Mouse (Mus musculus) midbrain, embryonic 16.5 days (tissue): ENCODE results near the gene 4930562C15Rik. TPM values are rescaled to one million over a fixed set of nuclear protein-coding genes. Genes with fewer than 3 reads are reported as not detected.
A peak's percentile ranks its signal among the peaks of the same experiment; 100 is the strongest.

Source experiments
- ATAC-seq: fragments of 200-750 bp; cut with Nextera tagmentation; 2 replicates; pipeline ENCODE4 v1.8.0; 2017; ENCODE audit warnings: moderate TSS enrichment
- H3K27ac ChIP-seq: fragments of 300-500 bp; sonication (generic); 2 replicates; pipeline ENCODE4 v1.5.1; 2014; ENCODE audit warnings: mild to moderate bottlenecking, low read length, mixed read lengths
- H3K27me3 ChIP-seq: fragments of 300-500 bp; sonication (generic); 2 replicates; pipeline ENCODE4 v1.6.1; 2014; ENCODE audit warnings: low read depth, low read length, mixed read lengths; ENCODE audit not compliant: control insufficient read depth, insufficient read depth
- H3K36me3 ChIP-seq: fragments of 300-500 bp; sonication (generic); 2 replicates; pipeline ENCODE4 v1.6.1; 2014; ENCODE audit warnings: mild to moderate bottlenecking, low read length, moderate library complexity, mixed read lengths; ENCODE audit not compliant: control insufficient read depth, insufficient read depth
- H3K4me1 ChIP-seq: fragments of 300-500 bp; sonication (generic); 2 replicates; pipeline ENCODE4 v1.6.1; 2014; ENCODE audit warnings: mild to moderate bottlenecking, low read length, mixed read lengths; ENCODE audit not compliant: control insufficient read depth, insufficient read depth
- H3K4me2 ChIP-seq: fragments of 300-500 bp; sonication (generic); 2 replicates; pipeline ENCODE4 v1.6.1; 2014; ENCODE audit warnings: mild to moderate bottlenecking, low read length, mixed read lengths
- H3K4me3 ChIP-seq: fragments of 300-500 bp; sonication (generic); 2 replicates; pipeline ENCODE4 v1.5.1; 2014; ENCODE audit warnings: low read depth, mild to moderate bottlenecking, low read length, moderate library complexity, mixed read lengths
- H3K9ac ChIP-seq: fragments of 300-500 bp; sonication (generic); 2 replicates; pipeline ENCODE4 v1.6.1; 2014; ENCODE audit warnings: low read depth, low read length, mixed read lengths
- H3K9me3 ChIP-seq: fragments of 300-500 bp; sonication (generic); replicated peaks from 2 replicates; pipeline ENCODE4 v1.6.1; 2014; ENCODE audit warnings: mild to moderate bottlenecking, low read length, mixed read lengths; ENCODE audit not compliant: control insufficient read depth, poor library complexity, severe bottlenecking
- whole genome bisulfite sequencing: fragments of 180-500 bp; shearing (Covaris S2); extraction: QIAGEN DNeasy Blood & Tissue Kit; methylation state at CpG from one replicate; pipeline ENCODE4 v1.1.7; 2014; 5-methylcytosine and 5-hydroxymethylcytosine counted together
- polyA plus RNA-seq: library from polyadenylated mRNA; unstranded; fragments of >200 nt; fragmentation: Nextera tagmentation; extraction: Ambion mirVana; gene quantifications from 2 replicates; pipeline ENCODE4 v1.2.1, GENCODE M21; 2015

The 4930562C15Rik gene
- polyA plus RNA-seq, 1 experiment from 2014 or later: 0.26 TPM

DNA sequence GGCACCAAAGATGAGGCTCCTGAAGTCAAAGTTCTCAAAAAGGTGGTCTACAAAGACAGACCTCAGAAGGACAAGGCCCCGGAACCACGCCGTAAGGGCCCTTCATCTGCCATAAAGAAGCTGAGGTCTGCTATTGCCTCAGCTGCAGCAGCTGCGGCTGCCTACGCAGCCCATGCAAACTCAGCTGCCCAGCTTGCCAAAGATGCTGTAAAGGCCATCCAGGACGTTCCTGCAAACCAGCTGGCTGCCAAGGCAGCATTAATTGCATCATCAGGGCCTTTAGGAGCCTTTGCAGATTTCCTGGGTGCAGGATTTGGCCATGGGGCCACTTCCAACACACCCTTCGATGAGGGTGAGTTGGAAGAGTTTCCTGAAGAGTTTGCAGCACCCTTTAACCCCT is 15.1 kb downstream of the 4930562C15Rik start:
- Histone ChIP-seq H3K9me3 (no peaks in the 10 kb centered on the region), H3K4me3 (no peak overlapping the region), H3K27me3 (no peaks in the 10 kb centered on the region), H3K27ac (no peak overlapping the region), H3K4me1 (no peaks in the 10 kb centered on the region), H3K36me3 (no peaks in the 10 kb centered on the region), H3K9ac (no peak overlapping the region), H3K4me2 (no peak overlapping the region)
- WGBS: 79% methylated on average over 7 of the region's 7 CpGs
- ATAC-seq: no peak

DNA sequence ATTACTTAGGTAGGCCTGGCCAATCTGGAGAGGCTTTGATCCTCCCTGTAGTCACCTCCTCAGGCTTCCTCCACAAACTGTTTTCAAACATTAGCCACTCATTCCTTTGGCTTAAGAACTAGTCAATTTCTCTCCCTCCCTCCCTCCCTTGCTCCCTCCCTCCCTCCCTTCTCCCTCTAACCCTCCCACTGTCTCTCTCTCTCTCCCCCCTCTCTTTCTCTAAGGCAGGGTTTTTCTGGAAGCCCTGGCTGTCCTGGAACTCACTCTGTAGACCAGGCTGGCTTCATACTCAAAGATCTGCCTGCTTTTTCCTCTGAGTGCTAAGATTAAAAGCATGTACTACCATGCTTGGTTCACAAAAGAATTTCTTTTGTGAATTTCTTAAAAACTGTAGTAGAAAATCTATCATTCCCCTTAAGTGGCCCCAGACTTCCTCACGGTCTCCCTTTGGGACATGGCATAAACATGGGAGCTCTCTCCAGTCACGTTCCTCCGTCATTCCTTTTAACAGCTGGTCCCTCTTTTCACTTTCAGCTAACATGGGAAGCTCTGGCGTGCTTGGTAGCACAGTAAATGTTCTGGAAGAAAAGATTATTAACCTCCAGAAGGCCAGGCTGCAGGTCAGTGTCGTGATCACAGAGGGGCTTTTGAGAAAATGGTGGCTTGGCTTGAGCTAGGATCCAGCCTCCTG is 15.9 kb downstream of the 4930562C15Rik start:
- 69% methylated on average over 5 of the region's 5 CpGs for WGBS
- no peak overlapping the region for H3K4me2 ChIP-seq
- H3K27ac ChIP-seq: no peak overlapping the region
- H3K4me1 ChIP-seq: no peaks in the 10 kb centered on the region
- no peaks in the 10 kb centered on the region for H3K27me3 ChIP-seq
- no peak overlapping the region for H3K4me3 ChIP-seq
- no peak for ATAC-seq
- H3K9ac ChIP-seq: no peak overlapping the region
- H3K36me3 ChIP-seq: no peaks in the 10 kb centered on the region
- H3K9me3 ChIP-seq: no peaks in the 10 kb centered on the region

DNA sequence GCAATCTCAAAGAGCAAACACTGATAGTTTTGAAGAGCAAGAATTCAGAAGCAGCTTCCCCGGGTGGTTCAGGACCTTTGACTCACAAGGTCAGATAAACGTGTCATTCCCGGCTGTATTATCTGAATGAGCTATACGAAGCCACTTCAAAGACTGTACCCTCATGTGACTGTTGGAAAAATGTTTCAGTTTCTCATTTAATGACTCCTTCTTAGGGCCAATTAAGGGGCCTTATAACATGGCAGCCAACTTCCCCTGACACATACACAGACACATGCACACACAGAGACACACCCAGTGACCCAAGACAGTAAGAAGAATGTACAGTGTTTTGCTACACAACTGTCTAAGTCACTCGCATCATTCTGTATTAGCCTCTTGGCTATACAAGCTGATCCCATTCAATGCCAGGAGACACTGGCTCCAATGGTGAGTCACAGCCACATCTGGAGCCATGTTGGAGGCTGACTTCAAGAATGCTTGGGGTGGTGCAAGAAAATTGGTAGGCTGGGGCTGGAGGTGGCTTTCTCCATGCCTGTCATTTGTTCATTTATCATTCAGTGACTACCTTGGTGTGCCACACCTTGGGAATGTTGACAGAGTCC is 19.9 kb downstream of the 4930562C15Rik start:
- no peak for ATAC-seq
- H3K4me2 ChIP-seq: no peak overlapping the region
- H3K9me3 ChIP-seq: no peaks in the 10 kb centered on the region
- H3K27me3 ChIP-seq: no peaks in the 10 kb centered on the region
- no peaks in the 10 kb centered on the region for H3K36me3 ChIP-seq
- no peaks in the 10 kb centered on the region for H3K4me1 ChIP-seq
- WGBS: 77% methylated on average over 5 of the region's 5 CpGs
- H3K27ac ChIP-seq: no peak overlapping the region
- H3K4me3 ChIP-seq: no peak overlapping the region
- H3K9ac ChIP-seq: no peak overlapping the region

DNA sequence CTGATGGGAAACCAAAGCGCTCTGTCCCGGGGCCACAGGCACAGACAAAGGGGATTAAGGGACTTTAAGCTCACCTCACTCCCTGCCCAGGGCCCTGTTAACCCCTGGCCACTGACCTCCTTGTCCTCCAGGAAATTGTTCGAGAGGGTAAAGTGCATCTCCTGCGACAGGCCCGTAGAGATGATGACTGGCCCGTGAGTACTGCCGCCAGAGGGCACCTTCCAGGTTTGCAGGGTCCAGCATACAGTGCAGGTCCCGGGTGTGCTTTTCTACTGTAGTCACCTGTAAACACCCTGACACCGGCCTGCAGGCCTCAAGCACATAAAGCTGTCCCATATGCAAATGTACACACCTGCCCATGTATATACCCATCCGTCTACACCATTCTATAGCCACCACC is 26.2 kb downstream of the 4930562C15Rik start:
- WGBS: 42% methylated on average over 10 of the region's 10 CpGs
- H3K4me3 ChIP-seq: no peak overlapping the region

DNA sequence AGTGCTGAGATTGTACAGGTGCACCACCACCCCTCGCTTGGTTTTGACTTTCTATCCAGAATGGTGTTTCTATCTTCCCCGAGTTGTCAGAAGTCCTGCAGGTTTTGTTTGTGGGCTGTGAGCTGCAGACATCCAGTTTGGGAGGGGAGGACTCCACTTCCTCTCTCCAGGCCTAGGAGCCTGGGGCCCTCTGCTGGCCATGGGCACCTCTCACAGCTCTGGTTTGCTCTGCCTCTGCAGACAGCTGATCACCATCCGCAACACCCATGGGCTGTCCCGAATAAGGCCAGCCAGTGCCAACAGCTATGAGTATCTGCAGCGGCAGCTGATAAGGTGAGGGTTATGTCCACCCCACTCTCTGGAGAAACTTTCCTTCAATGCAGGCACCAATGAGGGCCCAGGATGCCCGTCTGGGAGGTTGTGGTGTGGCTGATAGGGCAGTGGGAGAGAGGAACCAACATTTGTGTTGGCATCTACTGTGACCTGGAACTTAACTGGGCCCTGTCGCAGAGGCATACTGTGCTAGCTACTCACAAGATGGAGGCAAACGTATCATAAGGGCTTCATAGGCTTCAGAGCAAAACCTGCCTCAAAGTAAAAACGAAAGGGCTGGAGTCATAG is 27.8 kb downstream of the 4930562C15Rik start:
- no peaks in the 10 kb centered on the region for H3K9me3 ChIP-seq
- peak; percentile 73; the same call in 1 of the 2 replicates for ATAC-seq
- WGBS: 56% methylated on average over 9 of the region's 9 CpGs

More for the DNA sequence above, 26.2 kb downstream of the 4930562C15Rik start:
- Histone ChIP-seq H3K4me2 (no peak overlapping the region), H3K9ac (no peak overlapping the region), H3K4me1 (no peaks in the 10 kb centered on the region), H3K27me3 (no peaks in the 10 kb centered on the region), H3K36me3 (no peaks in the 10 kb centered on the region), H3K9me3 (no peaks in the 10 kb centered on the region), H3K27ac (no peak overlapping the region)
- ATAC-seq: no peak

DNA sequence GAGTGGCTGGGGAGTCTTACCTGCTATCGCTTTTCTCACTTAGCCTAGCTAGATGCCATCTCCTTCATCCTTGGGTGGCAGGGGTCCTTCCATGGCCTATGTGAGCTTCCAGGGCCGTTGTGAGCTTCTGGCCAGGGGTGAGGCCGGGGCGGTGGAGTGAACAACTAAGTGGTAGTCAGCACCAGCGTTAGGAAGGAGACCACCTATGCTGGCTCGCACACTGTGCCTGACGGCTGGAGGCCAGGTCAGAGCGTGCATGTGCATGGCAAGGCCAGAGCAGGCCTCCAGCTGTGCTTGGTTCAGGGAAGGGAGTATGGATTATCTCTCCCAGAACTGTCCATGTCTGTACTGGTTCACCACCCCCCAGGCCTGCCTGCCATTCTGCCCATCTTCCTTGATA is 28.5 kb downstream of the 4930562C15Rik start:
- no peak overlapping the region for H3K4me2 ChIP-seq
- H3K9ac ChIP-seq: no peak overlapping the region
- H3K36me3 ChIP-seq: no peaks in the 10 kb centered on the region
- H3K9me3 ChIP-seq: no peaks in the 10 kb centered on the region
- no peak for ATAC-seq
- H3K4me1 ChIP-seq: no peaks in the 10 kb centered on the region
- no peaks in the 10 kb centered on the region for H3K27me3 ChIP-seq
- no peak overlapping the region for H3K27ac ChIP-seq
- WGBS: 81% methylated on average over 8 of the region's 8 CpGs
- H3K4me3 ChIP-seq: no peak overlapping the region

More for the DNA sequence above, 27.8 kb downstream of the 4930562C15Rik start:
- Histone ChIP-seq H3K4me2 (no peak overlapping the region), H3K27me3 (no peaks in the 10 kb centered on the region), H3K27ac (no peak overlapping the region), H3K4me3 (no peak overlapping the region), H3K4me1 (no peaks in the 10 kb centered on the region), H3K36me3 (no peaks in the 10 kb centered on the region), H3K9ac (no peak overlapping the region)

DNA sequence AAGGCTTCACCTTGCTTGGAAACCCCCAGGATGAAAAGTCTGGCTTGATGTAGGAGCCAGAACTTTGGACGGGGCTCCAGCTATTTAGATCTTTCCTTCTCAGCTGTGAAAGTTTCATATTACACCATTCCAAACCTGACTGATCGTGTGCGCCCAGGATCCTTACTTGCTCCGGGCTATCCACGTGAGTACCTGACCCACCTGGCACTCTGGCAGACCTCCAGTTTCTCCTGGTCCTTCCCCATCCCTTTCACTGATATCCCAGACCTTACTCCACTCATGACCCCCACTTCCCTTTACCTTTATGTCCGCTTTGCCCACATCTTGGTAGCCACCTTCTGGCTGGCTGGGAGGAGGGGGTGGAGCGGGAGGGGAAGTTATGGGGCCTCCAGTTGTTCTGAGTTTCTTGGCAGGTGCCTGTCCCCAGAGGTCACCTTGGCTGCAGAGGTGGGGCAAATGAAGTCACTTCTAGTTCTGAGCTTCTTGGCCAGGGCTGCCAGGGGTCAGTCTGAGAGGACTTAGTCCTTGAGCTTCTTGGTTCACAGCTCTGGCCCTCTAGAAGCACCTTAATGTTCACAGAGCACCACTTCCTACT is 31.0 kb downstream of the 4930562C15Rik start:
- no peak overlapping the region for H3K27ac ChIP-seq
- H3K27me3 ChIP-seq: no peaks in the 10 kb centered on the region
- peaks cover 6% of the 10 kb centered on the region; the same call in 1 of the 2 replicates for H3K36me3 ChIP-seq
- H3K9ac ChIP-seq: no peak overlapping the region
- ATAC-seq: no peak
- H3K4me2 ChIP-seq: no peak overlapping the region
- 77% methylated on average over 7 of the region's 7 CpGs for WGBS
- H3K9me3 ChIP-seq: no peaks in the 10 kb centered on the region
- H3K4me1 ChIP-seq: no peaks in the 10 kb centered on the region
- no peak overlapping the region for H3K4me3 ChIP-seq

DNA sequence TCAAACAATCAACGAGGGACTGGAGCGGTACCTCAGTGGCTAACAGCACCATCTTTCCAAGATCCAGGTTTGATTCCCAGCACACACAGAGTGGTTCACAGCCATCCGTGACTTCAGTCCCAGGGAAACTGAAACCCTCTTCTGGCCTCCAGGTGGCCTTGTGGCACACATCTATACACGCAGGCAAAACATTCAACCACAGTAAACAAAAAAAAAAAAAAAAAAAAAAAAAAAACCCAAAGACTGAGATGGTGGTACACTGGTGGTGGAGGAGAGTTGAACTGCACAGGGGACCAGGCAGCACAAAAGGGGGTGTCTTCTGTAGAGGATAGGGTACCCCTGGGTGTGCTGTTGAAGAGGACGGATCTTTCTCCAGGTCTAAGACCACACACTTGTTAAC is 35.3 kb downstream of the 4930562C15Rik start:
- Histone ChIP-seq H3K9ac (no peak overlapping the region), H3K9me3 (no peaks in the 10 kb centered on the region), H3K4me1 (no peaks in the 10 kb centered on the region), H3K27ac (no peak overlapping the region), H3K27me3 (no peaks in the 10 kb centered on the region), H3K4me2 (no peak overlapping the region), H3K36me3 (peaks cover 10% of the 10 kb centered on the region), H3K4me3 (no peak overlapping the region)
- ATAC-seq: no peak
- 94% methylated on average over 5 of the region's 5 CpGs for WGBS

DNA sequence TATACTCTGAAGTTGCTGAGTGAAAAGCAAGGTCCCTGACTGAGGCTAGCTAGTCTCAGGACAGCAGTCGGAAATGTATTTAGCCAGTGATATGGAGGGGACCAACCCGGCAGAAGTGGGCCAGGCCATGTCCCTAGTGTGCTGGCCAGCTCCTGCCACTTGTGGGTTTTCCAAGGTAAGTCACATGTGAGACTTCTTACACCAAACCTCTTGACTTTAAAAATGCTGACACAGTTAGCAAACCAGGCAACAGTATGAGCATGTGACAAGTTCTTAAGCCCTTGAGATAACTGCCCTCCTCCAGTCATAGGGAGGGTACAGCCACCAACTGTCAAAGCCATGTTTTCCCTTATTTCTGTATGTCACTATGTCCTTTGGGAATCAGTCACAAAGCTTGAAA is 36.7 kb downstream of the 4930562C15Rik start:
- H3K4me3 ChIP-seq: no peak overlapping the region
- ATAC-seq: no peak

More for the DNA sequence above, 36.7 kb downstream of the 4930562C15Rik start:
- Histone ChIP-seq H3K27me3 (no peaks in the 10 kb centered on the region), H3K36me3 (peaks cover 10% of the 10 kb centered on the region), H3K4me2 (no peak overlapping the region), H3K27ac (no peak overlapping the region), H3K9ac (no peak overlapping the region), H3K9me3 (no peaks in the 10 kb centered on the region), H3K4me1 (no peaks in the 10 kb centered on the region)
- WGBS: 96% methylated on average over 2 of the region's 2 CpGs
